Comparison of ENCODE assay signal across 25 mouse cellular contexts in the genomic region with DNA sequence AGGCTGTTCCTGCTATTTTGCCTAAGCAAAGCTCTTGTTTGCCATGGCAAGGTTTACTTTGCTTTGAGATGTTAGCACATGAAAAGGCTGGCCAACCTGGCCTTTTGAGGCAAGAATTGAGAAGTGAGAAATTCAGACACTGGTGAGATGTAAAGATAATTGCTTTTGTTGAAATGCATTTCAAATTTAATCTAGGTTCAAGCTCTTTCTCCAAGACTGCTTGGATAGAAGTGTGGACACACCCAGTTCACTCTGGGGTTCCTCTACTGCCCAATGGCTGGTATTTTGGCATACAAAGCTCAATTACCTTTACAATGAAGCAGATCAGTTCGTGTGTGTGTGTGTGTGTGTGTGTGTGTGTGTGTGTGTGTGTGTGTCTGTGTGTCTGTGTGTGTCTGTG.
DNase-seq lines count a peak whose midpoint lies in the region; ATAC-seq and TF ChIP-seq lines count a peak whose summit lies in the region.
"Had no signal": no experiment of that assay in that cellular context is flagged by ENCODE, and none has a peak within 500 bp of the region (broad histone marks: within the 10 kb centered on the region; RNA-seq: fewer than 3 reads in every experiment).

No protein-coding gene starts in this region.

- DNase-seq in ES-CJ7 (ENCODE audit: low read depth, low spot score) = peak; percentile 78
- DNase-seq in ES-E14 (ENCODE audit: low read depth, low spot score) = peak; percentile 27
- DNase-seq in R1 (ENCODE audit: low read depth, low spot score) = peak; percentile 61
- peak; percentile 67 for DNase-seq in ZHBTc4 (ENCODE audit: low read depth, low spot score)
- DNase-seq in left cerebral cortex, adult 2 months (ENCODE audit: extremely low spot score in 1 of 2, low spot score in 2 of 2) = no peak
- no peak for DNase-seq in thymus, postnatal 14 days
- DNase-seq: adrenal gland, adult 2 months; adrenal gland, adult 8-10 months; adrenal gland, postnatal 10 days; adrenal gland, postnatal 14 days; adrenal gland, postnatal 25 days; adrenal gland, postnatal 36 days; B cell, adult 2 months; cerebellum, adult 11 months; cerebellum, adult 11-12 months; cerebellum, adult 18-20 months; cerebellum, adult 2 months; cerebellum, adult 8-10 months; cerebellum, adult 9-10 months; cerebellum, adult 9-11 months had no signal

- H3K9me3 ChIP-seq in ES-E14 (ENCODE audit: control insufficient read depth, insufficient read depth, low read depth, low read length) = no peaks in the 10 kb centered on the region
- H3K9me3 ChIP-seq: G1E had no signal

- in situ Hi-C loops in ES-E14 (cut with MboI; ENCODE audit: low sequenced_read_pairs in 2 of 2, unreplicated experiment in 2 of 2) = loop anchor here in 1 of 2 experiments (25.0 kb wide), 1 partner anchor 627 kb away; no protein-coding TSS in a partner anchor

- no peak for TF ChIP-seq CTCF in left cerebral cortex, adult 2 months (IDR thresholded peaks at IDR 0.05)

- intact Hi-C loops in left cerebral cortex, adult 2 months (cut with DNase I) = no loop called here

- H3K4me1 ChIP-seq in ES-E14 (ENCODE audit: control insufficient read depth in 2 of 2, insufficient read depth in 2 of 2, low read length in 2 of 2, poor library complexity in 1 of 2) = peaks cover 3 to 6% of the 10 kb centered on the region in 2 experiments; a peak in 3 of 4 replicates

- ATAC-seq in erythroblast, adult 5-6 weeks (replicated peaks; ENCODE audit: low FRiP score, poor library complexity, severe bottlenecking) = no peak
- ATAC-seq in activated CD4-positive, CD25-positive, alpha-beta regulatory T cell, adult 4 months = no peak
- ATAC-seq: CD4-positive, CD25-positive, alpha-beta regulatory T cell, adult 4 months; Patski had no signal

- H3K36me3 ChIP-seq in ES-E14 (ENCODE audit: control insufficient read depth, insufficient read depth, low read length, poor library complexity, severe bottlenecking) = no peaks in the 10 kb centered on the region
- H3K36me3 ChIP-seq: G1E had no signal

- H3K4me3 ChIP-seq in ES-E14 (ENCODE audit: insufficient read depth in 1 of 2, low read depth in 1 of 2, low read length in 2 of 2, poor library complexity in 1 of 2, severe bottlenecking in 1 of 2) = no peak overlapping the region
- H3K4me3 ChIP-seq in left cerebral cortex, adult 2 months = no peak overlapping the region

- H3K27ac ChIP-seq in ES-E14 (ENCODE audit: insufficient read depth, low read depth, low read length, poor library complexity, severe bottlenecking) = no peak overlapping the region
- no peak overlapping the region for H3K27ac ChIP-seq in left cerebral cortex, adult 2 months

- H3K9ac ChIP-seq in ES-E14 (ENCODE audit: insufficient read depth, low read depth, low read length, poor library complexity, severe bottlenecking) = no peak overlapping the region

TF ChIP-seq in ES-E14, 5 proteins besides CTCF, POLR2A, EP300 and RAD21:
- TF ChIP-seq ZC3H11A (IDR thresholded peaks at IDR 0.05; ENCODE audit: borderline replicate concordance, low read depth, low read length) = no peak
- TF ChIP-seq MAFK (IDR thresholded peaks at IDR 0.05; ENCODE audit: insufficient read depth, low read depth, low read length) = no peak
- no peak for TF ChIP-seq CHD2 (IDR thresholded peaks at IDR 0.05; ENCODE audit: low read depth, low read length)
- TF ChIP-seq ZNF384 (IDR thresholded peaks at IDR 0.05; ENCODE audit: low read depth, low read length) = no peak
- no peak for TF ChIP-seq HCFC1 (IDR thresholded peaks at IDR 0.05; ENCODE audit: borderline replicate concordance, insufficient read depth, low read length)
TF ChIP-seq in ES-E14: peak in this region for 0.

Comparison
In these comparisons a context has a peak if more than half of its experiments do, and no peak if none do; other contexts are left out.
1. DNase-seq: peak in ES-CJ7 (single experiment), ES-E14 (single experiment), R1 (single experiment) and ZHBTc4 (single experiment); none in left cerebral cortex, adult 2 months (0 of 2) and thymus, postnatal 14 days (single experiment).